Mouse (Mus musculus) CH12.LX (cell line): ENCODE results near the gene Neil1. TPM values are rescaled to one million over a fixed set of nuclear protein-coding genes. Genes with fewer than 3 reads are reported as not detected.

Source experiments
- DNase-seq: peaks from one replicate; pipeline ENCODE4 v3.0.0-alpha.2; 2013; ENCODE audit errors: extremely low read depth
- H3K27ac ChIP-seq: 2 replicates; pipeline ENCODE4 v1.5.1; 2012; ENCODE audit warnings: low read depth, mild to moderate bottlenecking, control low read depth, moderate library complexity; ENCODE audit not compliant: insufficient read depth
- H3K27me3 ChIP-seq: replicated peaks from 2 replicates; pipeline ENCODE3; 2012; ENCODE audit warnings: inconsistent platforms
- H3K36me3 ChIP-seq, 2 experiments: replicated peaks in 1 of 2; 2 replicates each; pipeline versions ENCODE3 to v1.6.1; 2012; ENCODE audit warnings: inconsistent platforms in 1 of 2, low read length in 1 of 2, mild to moderate bottlenecking in 1 of 2, mixed read lengths in 1 of 2, moderate library complexity in 1 of 2; ENCODE audit not compliant: control insufficient read depth in 1 of 2, insufficient read depth in 1 of 2
- H3K4me1 ChIP-seq, 2 experiments: 2 replicates each; pipeline ENCODE4 v1.6.1; 2012; ENCODE audit warnings: inconsistent platforms in 1 of 2, moderate library complexity in 1 of 2; ENCODE audit not compliant: insufficient read depth in 2 of 2, control insufficient read depth in 1 of 2
- H3K4me2 ChIP-seq: 2 replicates; pipeline ENCODE4 v1.6.1; 2012; ENCODE audit warnings: low read depth, mild to moderate bottlenecking, control low read depth; ENCODE audit not compliant: poor library complexity, insufficient read depth, severe bottlenecking
- H3K4me3 ChIP-seq, 3 experiments: fragments of 150-350 bp in 1 of 3; sonication (generic) in 1 of 3; replicated peaks in 1 of 3; 2 replicates each; pipeline versions ENCODE3 to v1.5.1; 2011 to 2012; ENCODE audit warnings: low read depth in 2 of 3, low read length in 2 of 3, mild to moderate bottlenecking in 2 of 3, moderate library complexity in 2 of 3, control low read depth in 1 of 3, improper control_type of control experiment in 1 of 3, inconsistent platforms in 1 of 3, mixed read lengths in 1 of 3; ENCODE audit not compliant: poor library complexity in 1 of 3
- H3K79me2 ChIP-seq: replicated peaks from 2 replicates; pipeline ENCODE4 v1.6.1; 2012; ENCODE audit warnings: mild to moderate bottlenecking, moderate library complexity; ENCODE audit not compliant: control insufficient read depth, poor library complexity, insufficient read depth, severe bottlenecking; ENCODE audit errors: extremely low read depth
- H3K9ac ChIP-seq: 2 replicates; pipeline ENCODE4 v1.6.1; 2012; ENCODE audit warnings: low read depth, mild to moderate bottlenecking, control low read depth, moderate library complexity; ENCODE audit not compliant: insufficient read depth
- H3K9me3 ChIP-seq: replicated peaks from 2 replicates; pipeline ENCODE3; 2012; ENCODE audit warnings: low read length, inconsistent platforms, mixed read lengths
- CHD1 ChIP-seq: IDR thresholded peaks from 2 replicates; pipeline ENCODE4 v1.6.1; 2012; ENCODE audit warnings: low read depth, low read length, improper control_type of control experiment, inconsistent platforms
- E2F4 ChIP-seq: IDR thresholded peaks from 2 replicates; pipeline ENCODE4 v1.6.1; 2011; ENCODE audit warnings: low read depth, low read length, improper control_type of control experiment; ENCODE audit not compliant: insufficient replicate concordance
- EP300 ChIP-seq: IDR thresholded peaks from 2 replicates; pipeline ENCODE4 v1.6.1; 2011; ENCODE audit warnings: low read length, improper control_type of control experiment
- ETS1 ChIP-seq: conservative IDR thresholded peaks from 2 replicates; pipeline ENCODE4 v1.6.1; 2012; ENCODE audit warnings: low read depth, mild to moderate bottlenecking, inconsistent platforms, low read length, improper control_type of control experiment, moderate library complexity
- JUN ChIP-seq: IDR thresholded peaks from 2 replicates; pipeline ENCODE4 v1.6.1; 2011; ENCODE audit warnings: low read depth, mild to moderate bottlenecking, low read length, improper control_type of control experiment, moderate library complexity; ENCODE audit not compliant: insufficient read depth
- MEF2A ChIP-seq: IDR thresholded peaks from 2 replicates; pipeline ENCODE4 v1.6.1; 2014; ENCODE audit warnings: low read depth, mild to moderate bottlenecking, inconsistent platforms, low read length, improper control_type of control experiment, borderline replicate concordance
- NELFE ChIP-seq: IDR thresholded peaks from 2 replicates; pipeline ENCODE4 v1.6.1; 2011; ENCODE audit warnings: low read depth, low read length, improper control_type of control experiment
- NRF1 ChIP-seq: IDR thresholded peaks from 2 replicates; pipeline ENCODE4 v1.6.1; 2014; ENCODE audit warnings: low read depth, mild to moderate bottlenecking, inconsistent platforms, low read length, improper control_type of control experiment, moderate library complexity
- POLR2A ChIP-seq: IDR thresholded peaks from 2 replicates; pipeline ENCODE4 v1.6.1; 2011; ENCODE audit warnings: low read depth, mild to moderate bottlenecking, improper control_type of control experiment, low read length
- RAD21 ChIP-seq: IDR thresholded peaks from 2 replicates; pipeline ENCODE4 v1.6.1; 2011; ENCODE audit warnings: low read depth, mild to moderate bottlenecking, low read length, improper control_type of control experiment, moderate library complexity
- RCOR1 ChIP-seq: conservative IDR thresholded peaks from 2 replicates; pipeline ENCODE4 v1.6.1; 2012; ENCODE audit warnings: low read depth, mild to moderate bottlenecking, inconsistent platforms, low read length, improper control_type of control experiment
- SIN3A ChIP-seq: IDR thresholded peaks from 2 replicates; pipeline ENCODE4 v1.6.1; 2012; ENCODE audit warnings: low read length, improper control_type of control experiment, inconsistent platforms
- TBP ChIP-seq: conservative IDR thresholded peaks from 2 replicates; pipeline ENCODE4 v1.6.1; 2011; ENCODE audit warnings: low read depth, low read length, improper control_type of control experiment
- TCF12 ChIP-seq: IDR thresholded peaks from 2 replicates; pipeline ENCODE4 v1.6.1; 2014; ENCODE audit warnings: low read depth, mild to moderate bottlenecking, inconsistent platforms, low read length, improper control_type of control experiment
- UBTF ChIP-seq: IDR thresholded peaks from 2 replicates; pipeline ENCODE4 v1.6.1; 2012; ENCODE audit warnings: low read depth, mild to moderate bottlenecking, inconsistent platforms, low read length, improper control_type of control experiment, moderate library complexity
- USF1 ChIP-seq: IDR thresholded peaks from 2 replicates; pipeline ENCODE4 v1.6.1; 2014; ENCODE audit warnings: low read depth, mild to moderate bottlenecking, inconsistent platforms, low read length, improper control_type of control experiment
- ZNF384 ChIP-seq: IDR thresholded peaks from 2 replicates; pipeline ENCODE4 v1.6.1; 2012; ENCODE audit warnings: low read depth, low read length, improper control_type of control experiment, inconsistent platforms
- dilution Hi-C: fragments of 300-500 bp; cut with MboI; formaldehyde crosslinking; loops from 2 replicates; pipeline ENCODE4 v1.14.3; 2020; ENCODE audit warnings: low sequenced_read_pairs; ENCODE audit not compliant: extremely low pct_unique_long_range_greater_than_20kb, extremely low pct_ligation_motif_present
- in situ Hi-C: fragments of 300-500 bp; cut with MboI; formaldehyde crosslinking; loops from 3 replicates; pipeline ENCODE4 v1.14.3; 2019; ENCODE audit warnings: low sequenced_read_pairs, low pct_ligation_motif_present, low pct_unique_long_range_greater_than_20kb, mixed read lengths
- polyA plus RNA-seq: library from polyadenylated mRNA; unstranded; fragments of >175 nt; gene quantifications from 2 replicates; pipeline ENCODE4 v1.2.1, GENCODE M21; 2012; ENCODE audit warnings: low read depth; ENCODE audit not compliant: insufficient read length
- total RNA-seq, 2 experiments: library from RNA; depleted of rRNA; stranded (reverse); fragments of 300-350 nt in 1 of 2; fragments of >200 nt in 1 of 2; gene quantifications; 2 replicates each; pipeline ENCODE4 v1.2.3; 2012 to 2014

The Neil1 gene
- total and polyA plus RNA-seq, 3 experiments, result 0.13 to 0.21 TPM; not detected in 1

GRCm38 (mm10) chr9:57144830-57145229 lies 3.3 kb downstream of the Neil1 start:
- TF ChIP-seq TBP (no peak), ETS1 (no peak), EP300 (no peak), CHD1 (no peak), RCOR1 (no peak), ZNF384 (no peak), RAD21 (no peak), UBTF (no peak)
- TF ChIP-seq, all 38 proteins: peak for 0
- DNase-seq, result no peak
- Histone ChIP-seq H3K4me3 (no peak overlapping the region), H3K27ac (no peak overlapping the region), H3K4me1 (peaks cover 0 to 5% of the 10 kb centered on the region in 2 experiments; a peak in 2 of 4 replicates), H3K36me3 (peaks cover 25 to 52% of the 10 kb centered on the region in 2 experiments), H3K79me2 (no peaks in the 10 kb centered on the region), H3K9me3 (no peaks in the 10 kb centered on the region), H3K9ac (no peak overlapping the region), H3K27me3 (no peaks in the 10 kb centered on the region), H3K4me2 (no peak overlapping the region)
- dilution Hi-C loops, result no loop called here
- in situ Hi-C loops, result loop anchor here (5.0 kb wide), 1 partner anchor 208 kb away; the partner anchor contains the start of gene Imp3

GRCm38 (mm10) chr9:57143212-57143611 lies 4.9 kb downstream of the Neil1 start:
- no peak for TF ChIP-seq CHD1
- TF ChIP-seq UBTF, result no peak
- TF ChIP-seq SIN3A, result no peak
- no peak for TF ChIP-seq NELFE
- TF ChIP-seq TBP, result no peak
- TF ChIP-seq TCF12, result no peak
- no peak for TF ChIP-seq RCOR1
- TF ChIP-seq EP300, result no peak
- no peak for TF ChIP-seq POLR2A
- TF ChIP-seq RAD21, result no peak
- no peak for TF ChIP-seq NRF1
- TF ChIP-seq JUN, result no peak
- TF ChIP-seq USF1, result no peak
- TF ChIP-seq MEF2A, result no peak
- no peak for TF ChIP-seq E2F4
- Histone ChIP-seq H3K27ac (no peak overlapping the region), H3K4me2 (no peak overlapping the region), H3K4me3 (no peak overlapping the region), H3K36me3 (peaks cover 39 to 68% of the 10 kb centered on the region in 2 experiments), H3K79me2 (no peaks in the 10 kb centered on the region), H3K27me3 (no peaks in the 10 kb centered on the region), H3K9ac (no peak overlapping the region), H3K9me3 (no peaks in the 10 kb centered on the region), H3K4me1 (no peaks in the 10 kb centered on the region)
- in situ Hi-C loops (loop anchor here (5.0 kb wide), 1 partner anchor 206 kb away; the partner anchor contains the start of gene Imp3), dilution Hi-C loops (no loop called here)
- DNase-seq, result no peak
